Mouse (Mus musculus) layer of hippocampus, adult 8-10 months (tissue): ENCODE results near the gene Bcl2l13. TPM values are rescaled to one million over a fixed set of nuclear protein-coding genes. Genes with fewer than 3 reads are reported as not detected.

Source experiments
- DNase-seq, 2 experiments: peaks; one replicate each; pipeline ENCODE4 v3.0.0; 2022; ENCODE audit warnings: low spot score in 2 of 2
- microRNA-seq, 2 experiments: library from miRNA; unstranded; fragments of <30 nt; microRNA quantifications; one replicate each; pipeline ENCODE4 v1.2.0; 2022
- total RNA-seq, 4 experiments: library from RNA; stranded (reverse); gene quantifications; 2 replicates each; pipeline ENCODE4 v1.2.4; 2022

Gene Bcl2l13
- total RNA-seq, 4 experiments from 2014 or later, result 37.5 to 40.6 (median 39.1) TPM

DNA sequence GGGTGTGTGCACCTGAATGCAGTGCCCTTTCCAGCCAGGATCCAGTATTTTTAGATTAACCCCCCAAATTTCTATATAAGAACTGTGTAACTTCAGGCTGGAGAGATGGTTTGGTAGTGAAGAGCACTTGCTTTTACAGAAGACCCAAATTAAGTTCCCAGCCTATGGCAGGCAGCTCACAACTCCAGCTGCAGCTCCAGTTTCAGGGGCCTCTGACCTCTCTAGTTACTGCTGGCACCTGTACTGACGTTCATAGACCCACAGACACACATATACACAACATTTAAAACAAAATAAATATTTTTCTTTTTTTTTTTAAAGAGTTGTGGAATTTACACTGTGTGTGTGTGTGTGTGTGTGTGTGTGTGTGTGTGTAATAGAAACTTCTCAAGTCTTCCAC lies 93.4 kb downstream of the Bcl2l13 start:
- no peak for DNase-seq

DNA sequence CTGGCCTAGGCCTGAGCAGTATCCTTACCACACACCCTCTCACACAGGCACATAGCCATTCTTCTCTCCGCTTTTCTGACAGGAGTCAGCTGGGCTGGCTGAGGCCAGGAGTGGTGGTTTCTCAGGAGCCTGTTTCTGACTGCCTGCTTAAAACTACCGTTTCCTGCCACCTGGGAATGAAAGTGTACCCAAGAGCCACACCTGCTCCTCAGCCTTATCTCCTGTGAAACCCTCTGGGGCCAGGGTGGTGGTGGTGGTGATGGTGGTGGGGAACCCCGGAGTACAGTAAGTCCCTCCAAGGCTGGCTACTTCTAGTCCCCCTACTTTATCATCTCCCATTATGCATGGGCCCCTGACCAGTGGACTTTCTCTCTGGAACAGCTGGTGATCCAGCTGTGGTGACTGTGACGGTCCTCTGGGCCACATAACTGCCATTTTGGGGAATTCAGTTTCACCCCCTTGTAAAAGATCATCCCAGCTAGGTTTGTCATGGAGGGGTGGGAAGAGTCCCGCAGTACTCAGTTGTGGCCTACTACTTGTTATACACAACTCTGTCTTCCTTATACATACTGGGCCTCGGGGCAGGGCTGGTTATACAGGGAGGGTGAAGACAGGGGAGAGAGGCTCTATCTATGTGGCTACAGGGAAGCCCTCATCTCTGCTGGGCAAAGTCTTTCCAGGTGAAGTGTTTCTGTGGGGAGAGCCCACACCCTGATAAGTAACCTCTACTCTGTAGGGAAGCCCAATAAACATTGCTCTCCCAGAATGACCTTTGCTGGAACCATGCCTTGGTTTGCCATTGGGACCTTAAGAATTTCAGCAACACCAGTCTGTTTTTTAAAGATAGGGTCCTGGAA lies 94.7 kb downstream of the Bcl2l13 start:
- DNase-seq, result no peak

DNA sequence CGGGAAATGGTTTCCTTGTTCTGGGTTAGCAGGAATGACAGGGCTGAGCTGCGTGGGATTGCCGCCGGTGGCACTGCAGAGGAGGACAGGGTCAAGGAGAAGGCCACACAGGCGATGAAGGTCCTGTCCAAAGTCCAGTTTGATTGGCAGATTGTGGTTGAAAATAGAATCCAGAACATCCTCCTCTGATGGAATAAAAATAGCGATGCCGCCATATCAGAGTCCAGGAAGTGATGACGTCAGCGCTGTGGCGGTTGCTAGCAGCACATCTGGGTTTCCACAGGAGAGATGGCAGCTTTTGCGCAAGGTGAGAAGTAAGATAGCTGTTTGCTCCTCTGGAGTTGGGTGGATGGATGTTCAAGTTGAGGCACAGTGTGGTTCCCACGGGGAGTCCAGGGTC lies 96.6 kb downstream of the Bcl2l13 start:
- no peak for DNase-seq

DNA sequence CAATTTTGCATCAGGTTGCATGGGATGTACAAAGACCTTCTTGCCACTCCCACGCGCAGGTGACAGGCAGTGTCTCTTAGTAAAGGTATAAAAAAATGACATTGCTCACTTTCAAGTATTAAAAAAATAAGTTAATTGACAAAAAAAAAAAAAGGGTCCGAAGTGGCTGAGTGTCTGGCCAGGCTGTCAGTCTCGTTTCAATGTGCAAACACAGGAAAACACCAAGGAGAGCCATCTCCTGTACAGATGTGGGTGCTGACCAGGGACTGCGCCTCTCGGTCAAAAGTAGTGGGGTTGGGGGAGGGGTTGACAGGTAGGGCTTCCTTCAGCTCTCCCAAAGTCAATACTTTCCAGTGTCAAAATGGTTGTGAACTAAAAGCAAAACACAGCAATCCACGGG lies 97.7 kb downstream of the Bcl2l13 start:
- DNase-seq, result no peak

DNA sequence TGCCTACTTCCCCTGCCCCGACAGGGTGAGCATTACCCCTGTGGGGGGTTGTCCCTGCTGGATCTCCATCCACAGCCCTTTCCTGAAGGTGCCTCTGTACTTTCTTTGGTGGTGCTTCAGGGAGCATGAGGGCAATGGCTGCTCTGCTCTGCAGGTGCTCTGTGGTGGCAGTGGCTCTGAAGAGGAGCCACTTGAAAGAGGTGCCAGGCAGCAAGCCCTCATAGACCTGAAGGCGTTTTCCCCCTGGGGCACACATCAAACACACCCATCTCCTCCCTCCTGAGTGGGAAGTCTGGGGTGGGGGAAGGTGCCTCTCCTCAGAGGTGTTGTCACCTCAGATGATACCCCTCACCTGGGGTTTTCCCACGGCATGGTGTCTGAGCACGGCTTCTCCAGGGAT lies 98.2 kb downstream of the Bcl2l13 start:
- DNase-seq, result no peak

DNA sequence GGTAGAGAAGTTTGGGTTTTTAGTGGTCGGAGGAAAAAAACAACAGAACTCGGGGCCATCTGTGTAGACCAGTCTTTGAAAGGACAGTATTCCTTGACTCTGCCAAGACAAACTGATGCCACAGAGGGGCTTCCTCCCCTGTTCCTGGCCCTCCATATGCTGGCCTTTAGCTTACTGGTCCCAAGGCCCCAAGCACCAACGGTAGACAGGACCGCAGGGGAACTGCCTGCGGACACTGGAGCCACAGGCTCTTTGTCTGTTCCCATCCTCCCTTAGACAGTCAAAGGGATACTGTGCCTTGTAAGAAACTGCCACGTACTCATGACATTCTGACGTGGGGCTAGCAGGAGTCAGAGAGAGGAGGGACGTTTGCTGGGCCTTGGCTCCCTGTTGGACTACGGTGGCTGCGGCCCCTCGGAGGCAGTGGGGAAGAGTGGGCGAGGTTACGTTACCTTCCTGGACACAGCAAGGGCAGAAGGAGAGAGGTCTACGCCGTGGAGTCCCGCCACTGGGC lies 101.1 kb downstream of the Bcl2l13 start:
- DNase-seq, result no peak

DNA sequence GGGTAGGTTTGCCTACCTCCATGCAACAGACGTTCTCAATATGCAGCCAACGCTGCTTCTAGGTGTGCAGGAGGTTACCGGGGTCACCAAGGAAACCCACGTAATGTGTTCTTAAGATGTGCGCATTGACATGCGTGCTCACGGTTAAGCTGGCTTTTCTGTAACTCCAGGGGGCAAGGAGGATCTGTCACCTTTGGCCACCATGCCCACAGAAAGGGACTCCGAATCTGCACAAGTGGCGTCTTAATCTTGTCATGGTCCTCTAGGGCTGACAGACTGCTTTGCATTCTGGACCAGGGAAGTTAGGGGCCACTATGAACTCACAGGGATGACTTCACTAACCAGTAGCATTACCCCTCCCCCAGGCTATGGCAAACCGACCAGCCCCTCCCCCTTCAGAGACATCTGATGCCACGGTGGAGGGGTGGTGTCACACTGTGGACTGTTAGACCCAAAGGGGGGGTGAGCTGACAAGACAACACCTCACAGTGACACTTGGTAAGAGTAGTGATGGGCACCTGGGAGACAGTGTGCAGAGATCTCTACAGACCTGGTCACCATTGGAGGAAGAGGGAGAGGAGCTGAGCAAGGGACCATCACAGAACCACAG lies 102.1 kb downstream of the Bcl2l13 start:
- DNase-seq, result no peak

DNA sequence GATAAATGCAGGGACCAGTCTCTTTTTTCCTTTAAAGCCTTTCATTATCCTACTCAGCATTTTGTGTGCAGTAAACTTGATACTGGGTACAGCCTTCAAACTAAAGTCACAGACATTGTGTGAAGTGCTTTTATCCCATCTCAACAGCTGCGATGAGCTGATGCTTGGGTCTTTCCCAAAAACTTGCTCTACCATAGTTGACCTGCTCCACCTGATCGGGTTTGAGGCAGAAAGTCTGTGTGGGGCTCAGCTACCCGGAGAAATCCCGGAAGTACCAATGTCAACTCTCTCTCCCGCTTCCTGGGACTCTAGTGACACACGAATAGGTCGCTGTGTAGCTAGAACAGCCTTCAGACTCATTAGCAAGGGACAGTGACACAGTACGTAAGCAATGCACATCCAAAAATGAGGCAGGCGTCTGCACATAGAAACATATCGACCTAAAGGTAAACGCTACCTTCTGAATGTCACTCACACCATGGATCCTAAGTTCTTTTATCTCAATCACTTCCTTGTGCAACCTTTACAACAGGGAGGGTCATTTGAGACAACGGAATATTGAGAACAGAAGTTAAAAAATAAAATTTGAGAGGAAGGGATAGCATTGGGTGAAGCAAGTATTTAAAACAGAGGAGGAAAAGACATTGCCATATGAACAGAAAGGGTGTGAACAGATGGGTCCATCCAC lies 102.9 kb downstream of the Bcl2l13 start:
- no peak for DNase-seq

DNA sequence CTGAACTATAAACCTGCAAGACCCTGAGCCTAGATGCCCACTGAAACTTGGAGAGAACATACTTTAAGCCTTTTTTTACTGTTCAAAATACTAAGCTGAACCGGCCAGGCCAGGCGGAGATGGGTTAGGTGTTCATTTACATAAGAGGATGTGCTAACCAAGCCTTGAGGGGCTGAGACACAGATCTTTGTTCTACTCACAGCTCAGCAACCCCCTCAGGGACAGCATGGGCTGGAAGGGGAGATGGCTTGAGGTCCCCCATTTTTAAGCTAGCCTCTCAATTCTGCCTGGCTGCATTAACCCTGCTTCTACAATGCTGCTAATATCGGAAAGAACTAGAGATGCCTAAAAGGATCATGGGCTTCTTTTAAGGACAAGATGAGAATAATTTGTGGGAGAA lies 103.8 kb downstream of the Bcl2l13 start:
- no peak for DNase-seq

DNA sequence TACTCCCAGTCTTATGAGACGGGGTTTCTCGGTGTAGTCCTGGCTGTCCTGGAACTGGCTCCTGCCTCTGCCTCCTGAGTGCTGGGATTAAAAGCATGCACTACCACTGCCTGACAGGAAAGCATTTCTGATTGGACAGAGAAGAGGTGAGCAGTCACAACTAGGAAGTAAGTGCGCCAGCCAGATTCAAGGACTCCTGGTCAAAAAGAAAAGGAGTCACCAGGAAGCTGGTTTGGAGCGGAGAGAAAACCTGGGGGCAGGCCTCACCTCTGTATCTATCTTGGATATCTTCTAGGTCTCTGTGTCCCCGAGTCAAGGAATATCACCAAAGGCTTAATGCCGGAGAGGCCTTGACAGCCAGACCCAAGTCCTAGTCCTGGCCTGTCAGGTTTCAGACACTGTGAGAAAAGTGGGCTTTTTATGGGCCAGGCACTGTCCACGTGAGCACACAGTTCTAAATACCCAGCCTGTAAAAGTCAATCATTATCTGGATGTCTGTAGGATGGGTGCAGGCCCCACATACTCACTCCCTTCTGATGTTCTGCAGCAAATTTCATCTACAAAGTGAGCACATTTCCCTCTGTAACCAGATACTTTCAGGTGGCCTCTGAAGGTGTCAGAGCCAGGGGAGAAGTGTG lies 104.6 kb downstream of the Bcl2l13 start:
- no peak for DNase-seq

DNA sequence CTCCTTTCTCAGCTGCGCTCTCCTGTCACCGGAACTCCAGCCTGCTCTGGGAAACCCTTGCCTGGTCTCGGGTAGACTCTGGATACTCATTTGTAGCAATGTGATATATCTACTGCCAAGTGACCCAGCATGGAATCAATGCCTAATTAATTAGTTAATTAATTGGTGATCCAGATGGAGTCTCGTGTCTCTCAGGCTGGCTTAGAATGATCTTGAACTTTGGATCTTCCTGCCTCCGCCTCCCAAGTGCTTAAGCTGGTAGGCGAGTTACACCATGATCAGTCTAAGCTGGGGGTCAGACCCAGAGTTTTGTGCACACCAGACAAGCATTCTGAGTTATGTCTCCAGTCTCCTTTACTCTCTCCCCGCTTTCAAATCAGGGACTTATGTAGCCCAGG lies 105.1 kb downstream of the Bcl2l13 start:
- no peak for DNase-seq

DNA sequence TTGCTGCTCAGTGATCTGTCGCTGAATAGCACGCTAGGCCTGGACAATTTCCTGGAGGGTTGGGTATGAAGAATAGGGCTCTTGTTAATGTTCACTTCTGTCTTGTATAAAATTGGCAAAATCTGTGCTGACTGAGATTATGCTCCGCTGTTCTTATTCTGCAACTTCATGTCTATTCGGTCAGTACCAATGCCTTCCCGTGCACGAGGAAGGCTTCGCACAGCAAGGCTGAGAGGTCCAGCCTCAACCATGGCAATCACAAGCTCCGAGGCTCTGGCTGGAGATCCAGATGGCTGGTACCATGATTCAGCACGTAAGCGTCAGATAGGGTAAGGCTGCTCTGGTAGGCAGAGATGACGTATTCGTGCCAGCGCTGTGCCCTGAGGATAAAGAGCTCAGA lies 105.6 kb downstream of the Bcl2l13 start:
- DNase-seq, result peak; percentile 32 to 53

Small RNA genes within 50 kb of the gene (microRNA-seq; reads per million reads assigned to microRNA genes)
- gene Gm25193, result 0 reads per million in 2 experiments

Other genes starting within 250 kb of the Bcl2l13 start
- 10 to 100 TPM in 3 of 4 experiments, 1 to 10 TPM in 1; 7.7 to 15.9 (median 13.5) TPM for gene Cecr2, start 169.8 kb upstream of the Bcl2l13 start, total RNA-seq
- 10 to 100 TPM; 58.9 to 64.1 (median 61.9) TPM for gene Slc25a18, start 62.6 kb upstream of the Bcl2l13 start, total RNA-seq
- 100 to 1,000 TPM; 467 to 514 (median 483) TPM for gene Atp6v1e1, start 13.4 kb upstream of the Bcl2l13 start, total RNA-seq
- 10 to 100 TPM; 10.9 to 16.3 (median 14.8) TPM for gene Bid, start 80.6 kb downstream of the Bcl2l13 start, total RNA-seq